Mouse (Mus musculus) C2C12 (cell line): ENCODE measurements around the gene Mcoln3. TPM values are rescaled to one million over a fixed set of nuclear protein-coding genes. Genes with fewer than 3 reads are reported as not detected.

Experiments
- H3K27me3 ChIP-seq: one replicate; pipeline ENCODE4 v1.6.1; 2011; ENCODE audit not compliant: control insufficient read depth, insufficient read depth, insufficient read length
- H3K36me3 ChIP-seq: one replicate; pipeline ENCODE4 v1.6.1; 2011; ENCODE audit not compliant: control insufficient read depth, insufficient read depth
- H3K4me3 ChIP-seq: one replicate; pipeline ENCODE4 v1.5.1; 2011; ENCODE audit warnings: mild to moderate bottlenecking, control low read depth; ENCODE audit not compliant: poor library complexity, insufficient read depth, severe bottlenecking
- H3K79me2 ChIP-seq: one replicate; pipeline ENCODE4 v1.6.1; 2011; ENCODE audit not compliant: control insufficient read depth, insufficient read depth
- H3K79me3 ChIP-seq: one replicate; pipeline ENCODE4 v1.6.1; 2011; ENCODE audit warnings: low read depth, control low read depth
- H3ac ChIP-seq: one replicate; pipeline ENCODE3; 2011; ENCODE audit warnings: low read depth; ENCODE audit not compliant: control insufficient read depth, insufficient read length
- CEBPB ChIP-seq: IDR thresholded peaks from one replicate; pipeline ENCODE4 v1.6.1; 2011; ENCODE audit warnings: low read depth, mild to moderate bottlenecking, control low read depth, moderate library complexity
- CTCF ChIP-seq: IDR thresholded peaks from one replicate; pipeline ENCODE4 v1.5.1; 2011; ENCODE audit not compliant: control insufficient read depth, insufficient read depth, insufficient read length
- FOSL1 ChIP-seq: IDR thresholded peaks from one replicate; pipeline ENCODE4 v1.8.0; 2011; ENCODE audit warnings: mild to moderate bottlenecking, low read length; ENCODE audit not compliant: poor library complexity, insufficient read depth, severe bottlenecking
- MAX ChIP-seq: IDR thresholded peaks from one replicate; pipeline ENCODE4 v1.6.1; 2011; ENCODE audit warnings: mild to moderate bottlenecking, control low read depth
- MYOD1 ChIP-seq: IDR thresholded peaks from one replicate; pipeline ENCODE4 v1.6.1; 2011; ENCODE audit warnings: low read depth; ENCODE audit not compliant: control insufficient read depth, insufficient read length
- MYOG ChIP-seq: IDR thresholded peaks from one replicate; pipeline ENCODE4 v1.6.1; 2011; ENCODE audit not compliant: control insufficient read depth, insufficient read length; ENCODE audit errors: extremely low read depth
- USF1 ChIP-seq: IDR thresholded peaks from one replicate; pipeline ENCODE4 v1.6.1; 2011; ENCODE audit warnings: low read depth, mild to moderate bottlenecking, control low read depth, moderate library complexity
- polyA plus RNA-seq: library from polyadenylated mRNA; unstranded; fragments of >200 nt; fragmentation: generic; extraction: Trizol; gene quantifications from one replicate; pipeline ENCODE4 v1.2.1, GENCODE M21; 2012; ENCODE audit warnings: missing spikeins

The Mcoln3 gene
- polyA plus RNA-seq, 1 experiment: not detected

DNA sequence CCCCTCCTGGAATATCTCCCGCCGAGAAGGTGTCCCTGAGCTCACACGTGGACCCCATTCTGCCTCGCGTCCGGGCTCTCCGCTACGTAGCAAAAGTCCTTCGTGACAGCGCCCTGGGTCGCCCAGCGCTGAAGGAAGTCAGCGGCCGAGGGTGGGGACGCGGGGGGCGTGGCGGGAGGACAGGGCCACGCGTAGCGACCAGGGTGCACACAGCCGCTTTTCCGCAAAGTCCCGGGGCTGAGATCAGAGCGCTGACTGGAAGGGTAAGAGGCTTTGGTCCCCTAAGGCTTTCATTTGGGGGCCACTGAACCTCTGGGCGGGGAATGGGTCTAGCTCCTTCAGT is 32.8 kb downstream of the Mcoln3 start:
- Histone ChIP-seq H3K36me3 (no peaks in the 10 kb centered on the region), H3K79me3 (no peaks in the 10 kb centered on the region), H3K4me3 (no peak overlapping the region), H3K27me3 (no peaks in the 10 kb centered on the region), H3K79me2 (no peaks in the 10 kb centered on the region), H3ac (no peak overlapping the region)
- TF ChIP-seq MYOD1: no peak
- TF ChIP-seq USF1: no peak
- TF ChIP-seq MYOG: no peak
- TF ChIP-seq FOSL1: no peak
- TF ChIP-seq CTCF: no peak
- TF ChIP-seq MAX: no peak
- TF ChIP-seq CEBPB: no peak

DNA sequence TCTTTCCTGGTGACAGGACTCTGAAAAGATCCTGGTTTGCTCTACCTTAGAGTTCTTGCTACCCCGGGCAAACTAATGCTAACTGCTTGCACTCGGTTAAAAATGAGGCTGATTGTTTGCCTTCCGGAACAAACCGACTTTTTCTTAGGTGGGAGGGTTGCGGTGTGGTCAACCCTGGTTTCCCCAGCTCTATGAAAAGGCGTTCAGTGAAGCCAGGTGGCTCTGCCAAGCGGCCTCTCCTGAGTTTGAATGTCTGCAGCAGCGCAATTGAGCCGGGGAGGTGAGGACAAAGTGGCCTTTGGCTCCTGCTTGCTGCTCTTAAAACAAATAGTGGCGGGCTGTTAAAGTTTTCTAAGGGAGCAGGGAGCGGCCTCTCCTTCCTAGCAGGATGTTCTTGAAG is 33.3 kb downstream of the Mcoln3 start:
- Histone ChIP-seq H3K79me2 (no peaks in the 10 kb centered on the region), H3K27me3 (no peaks in the 10 kb centered on the region), H3K4me3 (no peak overlapping the region), H3ac (no peak overlapping the region), H3K36me3 (no peaks in the 10 kb centered on the region), H3K79me3 (no peaks in the 10 kb centered on the region)
- TF ChIP-seq USF1 (no peak), MYOD1 (no peak), CTCF (no peak), CEBPB (no peak), MYOG (no peak), FOSL1 (no peak), MAX (no peak)

DNA sequence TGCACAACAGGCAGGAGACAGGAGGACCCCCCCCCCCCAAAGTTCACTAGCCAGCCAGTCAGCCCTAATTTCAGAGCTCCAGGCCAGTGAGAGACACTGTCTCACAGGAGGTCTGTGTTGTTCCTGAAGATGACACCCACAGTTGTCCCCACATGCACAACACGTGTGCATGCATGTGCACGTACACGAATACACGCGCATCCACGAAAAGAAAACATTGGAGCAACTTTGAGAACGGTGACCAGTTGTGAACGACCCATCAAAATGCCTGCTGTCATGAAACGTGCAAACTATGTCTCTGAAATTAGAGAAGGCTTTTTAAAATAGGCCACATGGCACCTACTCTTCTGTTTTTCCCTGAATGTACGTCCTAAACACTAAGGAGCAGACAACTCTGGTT is 34.1 kb downstream of the Mcoln3 start:
- Histone ChIP-seq H3K79me2 (no peaks in the 10 kb centered on the region), H3K4me3 (no peak overlapping the region), H3K79me3 (no peaks in the 10 kb centered on the region), H3K36me3 (no peaks in the 10 kb centered on the region), H3K27me3 (no peaks in the 10 kb centered on the region), H3ac (no peak overlapping the region)
- TF ChIP-seq CEBPB: no peak
- no peak for TF ChIP-seq MYOD1
- no peak for TF ChIP-seq CTCF
- TF ChIP-seq USF1: no peak
- no peak for TF ChIP-seq MAX
- TF ChIP-seq MYOG: no peak
- TF ChIP-seq FOSL1: no peak

DNA sequence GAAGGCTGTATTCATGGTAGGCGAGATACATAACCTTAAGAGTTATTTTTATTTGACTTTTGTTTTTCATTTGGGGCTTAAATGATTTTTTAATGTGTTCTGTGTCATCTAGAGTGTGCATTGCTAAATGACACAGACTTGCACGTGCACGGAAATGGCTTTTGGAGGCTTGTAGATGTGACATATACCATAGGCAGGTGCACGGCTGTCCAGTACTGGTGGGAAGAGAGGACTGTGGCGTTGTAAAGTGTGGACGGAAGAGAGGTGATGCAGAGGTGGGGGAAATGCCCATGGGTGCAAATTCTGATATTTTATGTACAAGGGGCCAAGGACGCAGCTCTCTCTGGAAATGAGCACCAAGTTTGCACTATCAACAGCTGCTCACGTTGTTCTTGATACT is 34.5 kb downstream of the Mcoln3 start:
- Histone ChIP-seq H3K27me3 (no peaks in the 10 kb centered on the region), H3K4me3 (no peak overlapping the region), H3K36me3 (no peaks in the 10 kb centered on the region), H3ac (no peak overlapping the region), H3K79me3 (no peaks in the 10 kb centered on the region), H3K79me2 (no peaks in the 10 kb centered on the region)
- TF ChIP-seq MYOD1: no peak
- TF ChIP-seq FOSL1: no peak
- TF ChIP-seq MYOG: no peak
- TF ChIP-seq USF1: no peak
- TF ChIP-seq MAX: no peak
- TF ChIP-seq CTCF: no peak
- no peak for TF ChIP-seq CEBPB

DNA sequence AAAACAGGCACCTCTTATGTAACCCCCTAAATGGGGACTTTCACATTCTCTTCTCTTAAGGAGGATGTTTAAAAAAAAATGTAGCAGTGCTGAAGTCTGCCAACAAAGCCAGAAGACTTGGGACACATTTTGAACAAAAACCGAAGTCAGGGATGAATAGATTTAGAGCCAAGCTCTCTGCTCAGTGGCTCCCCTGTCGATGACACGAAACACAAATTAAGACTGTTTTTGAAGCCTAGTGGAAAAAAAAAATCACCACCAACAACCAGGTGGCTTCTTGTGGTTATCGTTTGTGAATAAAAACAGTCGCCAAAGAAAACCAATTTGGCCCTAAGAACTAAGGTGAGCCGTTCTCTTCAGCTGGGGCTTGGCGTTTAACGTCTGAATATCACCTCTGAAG is 35.1 kb downstream of the Mcoln3 start:
- Histone ChIP-seq H3K36me3 (no peaks in the 10 kb centered on the region), H3K27me3 (no peaks in the 10 kb centered on the region), H3K79me3 (no peaks in the 10 kb centered on the region), H3K4me3 (no peak overlapping the region), H3ac (no peak overlapping the region), H3K79me2 (no peaks in the 10 kb centered on the region)
- TF ChIP-seq MAX (no peak), CTCF (no peak), FOSL1 (no peak)

DNA sequence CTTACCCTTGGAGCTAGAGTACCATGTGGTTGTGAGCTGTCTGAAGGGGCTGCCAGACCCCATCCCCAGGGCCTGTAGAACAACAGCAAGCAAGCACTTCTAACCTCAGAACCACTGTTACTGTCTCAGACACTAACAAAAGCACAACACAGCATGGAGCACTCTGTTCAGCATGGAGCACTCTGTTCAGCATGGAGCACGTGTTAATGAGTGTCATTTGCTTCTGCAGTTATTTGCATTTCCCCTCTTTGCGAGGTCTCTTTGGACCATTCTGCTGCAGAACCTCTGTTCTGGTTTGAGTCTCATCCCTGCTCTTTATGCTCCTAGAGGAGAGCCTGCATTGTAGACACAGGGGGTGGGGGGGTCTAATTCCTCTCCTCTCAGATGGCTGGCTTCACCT is 35.7 kb downstream of the Mcoln3 start:
- Histone ChIP-seq H3K79me2 (no peaks in the 10 kb centered on the region), H3K4me3 (no peak overlapping the region), H3K36me3 (no peaks in the 10 kb centered on the region), H3K27me3 (no peaks in the 10 kb centered on the region), H3K79me3 (no peaks in the 10 kb centered on the region), H3ac (no peak overlapping the region)
- TF ChIP-seq MYOG: no peak
- no peak for TF ChIP-seq CTCF
- no peak for TF ChIP-seq MAX
- TF ChIP-seq FOSL1: no peak
- no peak for TF ChIP-seq MYOD1
- TF ChIP-seq CEBPB: no peak
- TF ChIP-seq USF1: no peak
